Mouse (Mus musculus) neural tube, embryonic 11.5 days (tissue): ENCODE measurements around the gene Lcn2. TPM values are rescaled to one million over a fixed set of nuclear protein-coding genes. Genes with fewer than 3 reads are reported as not detected.
"Not testable (repeated sequence)": the region's sequence is repeated elsewhere in the genome, so short reads cannot be mapped to it uniquely, and the experiment has no call there.

ENCODE experiments used
- ATAC-seq: fragments of 200-750 bp; cut with Nextera tagmentation; 2 replicates; pipeline ENCODE4 v1.8.0; 2017; ENCODE audit warnings: moderate number of reproducible peaks, mild to moderate bottlenecking, moderate TSS enrichment, moderate library complexity; ENCODE audit not compliant: insufficient read depth, low FRiP score, low TSS enrichment
- DNase-seq: peaks from one replicate; pipeline ENCODE4 v3.0.0-alpha.2; 2015; ENCODE audit warnings: low spot score
- H3K27ac ChIP-seq: fragments of 300-500 bp; sonication (generic); 2 replicates; pipeline ENCODE4 v1.5.1; 2014; ENCODE audit warnings: low read depth, mild to moderate bottlenecking, low read length
- H3K27me3 ChIP-seq: fragments of 300-500 bp; sonication (generic); 2 replicates; pipeline ENCODE4 v1.6.1; 2014; ENCODE audit warnings: mild to moderate bottlenecking, low read length, mixed read lengths; ENCODE audit not compliant: control insufficient read depth, insufficient read depth
- H3K36me3 ChIP-seq: fragments of 300-500 bp; sonication (generic); 2 replicates; pipeline ENCODE4 v1.6.1; 2014; ENCODE audit warnings: mild to moderate bottlenecking, low read length, moderate library complexity, mixed read lengths; ENCODE audit not compliant: control insufficient read depth, insufficient read depth
- H3K4me1 ChIP-seq: fragments of 300-500 bp; sonication (generic); 2 replicates; pipeline ENCODE4 v1.6.1; 2014; ENCODE audit warnings: low read length, mixed read lengths; ENCODE audit not compliant: control insufficient read depth, insufficient read depth
- H3K4me2 ChIP-seq: fragments of 300-500 bp; sonication (generic); 2 replicates; pipeline ENCODE4 v1.6.1; 2014; ENCODE audit warnings: low read depth, mild to moderate bottlenecking, moderate library complexity
- H3K4me3 ChIP-seq: fragments of 300-500 bp; sonication (generic); 2 replicates; pipeline ENCODE4 v1.5.1; 2014; ENCODE audit warnings: low read depth, low read length
- H3K9ac ChIP-seq: fragments of 300-500 bp; sonication (generic); 2 replicates; pipeline ENCODE4 v1.6.1; 2014; ENCODE audit warnings: mild to moderate bottlenecking, low read length
- H3K9me3 ChIP-seq: fragments of 300-500 bp; sonication (generic); 2 replicates; pipeline ENCODE4 v1.6.1; 2016; ENCODE audit warnings: low read length; ENCODE audit not compliant: control insufficient read depth
- WGBS: fragments of 180-500 bp; shearing (Covaris S2); extraction: QIAGEN DNeasy Blood & Tissue Kit; methylation state at CpG from one replicate; pipeline ENCODE4 v1.1.7; 2014; 5-methylcytosine and 5-hydroxymethylcytosine counted together
- polyA plus RNA-seq: library from polyadenylated mRNA; unstranded; fragments of >200 nt; fragmentation: Nextera tagmentation; extraction: Ambion mirVana; gene quantifications from 2 replicates; pipeline ENCODE4 v1.2.1, GENCODE M21; 2014

Gene Lcn2
- polyA plus RNA-seq, 1 experiment from 2014 or later = 0.25 TPM

DNA sequence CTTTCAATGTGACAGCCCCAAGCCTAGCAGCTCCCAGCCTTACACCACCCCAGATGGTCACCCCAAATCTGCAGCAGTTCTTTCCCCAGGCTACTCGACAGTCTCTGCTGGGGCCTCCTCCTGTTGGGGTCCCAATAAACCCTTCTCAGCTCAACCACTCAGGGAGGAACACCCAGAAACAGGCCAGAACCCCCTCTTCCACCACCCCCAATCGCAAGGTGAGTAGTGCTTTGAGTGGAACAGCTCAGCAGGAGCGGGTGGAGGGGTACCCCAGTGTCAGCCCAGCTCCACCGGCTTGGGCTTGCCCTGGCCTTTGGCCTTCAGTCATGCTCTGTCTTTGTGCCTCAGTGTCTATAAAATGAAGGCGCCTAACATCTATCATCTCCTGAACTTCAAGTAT is 20.7 kb downstream of the Lcn2 start:
- Histone ChIP-seq H3K4me2 (no peak overlapping the region), H3K9me3 (no peaks in the 10 kb centered on the region), H3K27ac (no peak overlapping the region), H3K4me1 (peaks cover 8% of the 10 kb centered on the region), H3K4me3 (no peak overlapping the region), H3K27me3 (no peaks in the 10 kb centered on the region), H3K9ac (no peak overlapping the region), H3K36me3 (peaks cover 24% of the 10 kb centered on the region)
- ATAC-seq (no peak), DNase-seq (no peak)
- 97% methylated on average over 5 of the region's 5 CpGs for WGBS

DNA sequence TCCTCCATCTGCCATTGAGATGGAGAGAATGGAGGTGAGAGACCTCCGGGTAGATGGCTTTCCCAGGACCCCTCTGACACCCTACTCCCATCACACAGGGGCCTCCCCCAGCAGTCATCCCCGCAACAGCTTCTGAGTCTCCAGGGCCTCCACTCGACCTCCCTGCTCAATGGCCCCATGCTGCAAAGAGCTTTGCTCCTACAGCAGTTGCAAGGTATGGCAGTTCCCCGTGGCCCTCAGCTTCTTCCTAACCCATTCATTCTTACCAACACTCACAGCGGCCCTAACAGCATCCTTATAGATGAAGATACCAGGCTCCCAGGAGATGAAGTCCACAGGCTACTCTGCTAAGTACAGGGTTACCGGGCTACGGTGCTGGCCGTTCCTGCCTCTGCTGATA is 23.9 kb downstream of the Lcn2 start:
- peak overlapping the region; percentile 92; the same call in 1 of the 2 replicates for H3K9ac ChIP-seq
- H3K27ac ChIP-seq = no peak overlapping the region
- H3K9me3 ChIP-seq = no peaks in the 10 kb centered on the region
- H3K4me2 ChIP-seq = peak overlapping the region; percentile 77
- ATAC-seq = no peak
- peaks cover 8% of the 10 kb centered on the region for H3K27me3 ChIP-seq
- no peak for DNase-seq
- peaks cover 8% of the 10 kb centered on the region; the same call in 1 of the 2 replicates for H3K36me3 ChIP-seq
- peaks cover 16% of the 10 kb centered on the region for H3K4me1 ChIP-seq
- 88% methylated on average over 8 of the region's 8 CpGs for WGBS
- H3K4me3 ChIP-seq = peak overlapping the region; percentile 84; the same call in 1 of the 2 replicates

DNA sequence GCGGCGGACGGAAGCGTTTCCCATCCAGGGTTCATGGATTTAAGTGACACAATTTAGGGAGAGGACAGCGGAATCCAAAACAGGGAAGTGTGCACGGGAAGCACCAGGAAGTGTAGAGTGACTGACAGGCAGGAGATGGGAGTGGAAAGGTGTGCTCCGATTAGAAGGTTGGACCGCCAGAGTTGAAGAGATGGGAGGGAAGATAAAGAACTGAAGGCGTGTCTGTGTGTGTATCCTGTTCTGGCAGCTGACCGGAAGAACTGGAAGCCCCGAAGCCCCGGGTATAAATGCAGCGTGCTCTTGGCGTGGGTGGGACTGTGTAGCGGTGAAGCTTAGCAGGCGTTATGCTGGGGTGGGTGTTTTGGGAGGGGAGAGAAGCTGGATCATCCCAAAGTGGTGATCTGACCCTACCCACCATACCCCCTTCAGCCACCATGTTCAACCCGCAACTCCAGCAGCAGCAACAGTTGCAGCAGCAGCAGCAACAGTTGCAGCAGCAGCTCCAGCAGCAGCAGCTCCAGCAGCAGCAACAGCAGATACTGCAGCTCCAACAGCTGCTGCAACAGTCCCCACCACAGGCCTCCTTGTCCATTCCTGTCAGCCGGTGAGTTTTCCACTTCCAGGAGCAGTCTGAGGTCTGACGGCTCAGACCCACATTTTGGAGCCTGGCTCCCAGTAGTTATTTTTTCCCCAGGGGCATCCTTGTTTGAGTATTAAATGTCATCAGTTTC is 24.5 kb downstream of the Lcn2 start:
- Histone ChIP-seq H3K4me3 (peak overlapping the region; percentile 84), H3K4me2 (peak overlapping the region; percentile 77), H3K27me3 (peaks cover 8% of the 10 kb centered on the region), H3K9ac (peak overlapping the region; percentile 92), H3K4me1 (peaks cover 16% of the 10 kb centered on the region), H3K27ac (peak overlapping the region; percentile 76), H3K36me3 (peaks cover 8% of the 10 kb centered on the region; the same call in 1 of the 2 replicates), H3K9me3 (no peaks in the 10 kb centered on the region)
- ATAC-seq = peak; percentile 17; the same call in 1 of the 2 replicates
- no peak for DNase-seq
- WGBS = 14% methylated on average over 17 of the region's 19 CpGs

DNA sequence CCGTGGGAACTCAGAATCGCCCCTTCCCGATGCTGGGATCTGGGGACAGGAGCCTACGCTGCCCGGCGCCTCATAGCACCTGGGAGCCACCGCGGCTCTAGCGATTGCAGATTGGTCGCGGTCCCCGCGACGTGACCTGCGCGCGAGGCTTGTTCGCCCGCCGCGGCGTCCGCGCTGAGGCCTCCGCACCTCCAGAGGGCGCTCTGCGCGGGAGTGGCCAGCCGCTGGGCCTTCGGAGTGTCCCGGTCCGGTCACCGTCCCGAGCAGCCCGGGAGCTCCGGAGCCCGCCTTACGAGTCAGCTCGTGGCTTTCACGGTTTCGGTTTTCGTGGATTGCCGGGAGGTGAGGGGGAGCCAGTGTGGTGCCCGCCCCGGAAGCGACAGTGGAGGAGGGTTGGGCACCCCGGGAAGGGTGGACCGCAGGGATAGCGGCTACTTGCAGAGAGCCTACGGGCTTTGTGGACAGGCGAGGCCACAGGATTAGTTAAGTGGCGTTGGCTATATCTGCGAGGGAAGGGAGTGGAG is 25.2 kb downstream of the Lcn2 start:
- H3K4me3 ChIP-seq = peak overlapping the region; percentile 84
- ATAC-seq (peak; percentile 78), DNase-seq (peak; percentile 92)
- H3K4me2 ChIP-seq = peak overlapping the region; percentile 77
- WGBS = under 1% methylated on average over 53 of the region's 53 CpGs
- peaks cover 8% of the 10 kb centered on the region for H3K27me3 ChIP-seq
- peaks cover 8% of the 10 kb centered on the region; the same call in 1 of the 2 replicates for H3K36me3 ChIP-seq
- peak overlapping the region; percentile 76 for H3K27ac ChIP-seq
- H3K9me3 ChIP-seq = no peaks in the 10 kb centered on the region
- H3K9ac ChIP-seq = peak overlapping the region; percentile 92
- H3K4me1 ChIP-seq = peaks cover 16% of the 10 kb centered on the region

DNA sequence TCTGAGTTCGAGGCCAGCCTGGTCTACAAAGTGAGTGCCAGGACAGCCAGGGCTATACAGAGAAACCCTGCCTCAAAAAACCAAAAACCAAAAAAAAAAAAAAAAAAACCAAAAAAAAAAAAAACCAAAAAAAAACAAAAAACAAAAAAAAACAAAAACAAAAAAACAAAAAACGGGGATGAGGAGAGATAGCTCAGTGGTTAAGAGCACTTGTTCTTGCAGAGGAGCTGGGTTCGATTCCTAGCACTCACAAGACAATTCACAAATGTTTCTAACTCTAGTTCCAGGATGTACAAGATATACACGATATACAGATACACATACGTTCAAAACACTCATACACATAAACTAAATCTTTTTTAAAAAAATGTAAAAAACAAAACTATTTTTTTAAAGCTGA is 25.8 kb downstream of the Lcn2 start:
- DNase-seq, H3K36me3 ChIP-seq, H3K9ac ChIP-seq, H3K27me3 ChIP-seq, ATAC-seq, H3K27ac ChIP-seq, H3K9me3 ChIP-seq: not testable (repeated sequence)
- H3K4me1 ChIP-seq = peaks cover 16% of the 10 kb centered on the region
- peak overlapping the region; percentile 84 for H3K4me3 ChIP-seq
- peak overlapping the region; percentile 77 for H3K4me2 ChIP-seq
- 39% methylated on average over 5 of the region's 5 CpGs for WGBS

DNA sequence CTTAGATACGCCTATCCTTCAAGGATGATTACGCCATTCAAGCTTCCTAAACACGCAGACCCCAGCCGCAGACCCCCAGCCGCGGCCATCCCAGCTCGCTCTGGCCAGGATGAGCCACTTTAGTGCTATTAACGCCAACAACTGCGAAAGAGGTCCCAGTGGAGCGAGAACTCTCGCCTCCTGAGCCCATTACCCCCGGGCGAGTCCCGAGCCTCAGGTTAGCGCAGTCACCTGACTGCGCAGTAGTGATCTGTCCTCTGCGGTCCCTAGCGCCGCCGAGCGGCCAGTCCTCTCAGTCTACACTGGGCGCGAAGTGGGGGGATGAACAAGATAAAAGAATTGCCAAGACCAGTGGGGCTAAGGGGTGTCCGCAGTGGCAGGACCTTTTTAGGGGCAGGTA is 26.6 kb downstream of the Lcn2 start:
- ATAC-seq = peak; percentile 52; the same call in 1 of the 2 replicates
- Histone ChIP-seq H3K27ac (no peak overlapping the region), H3K36me3 (peaks cover 3% of the 10 kb centered on the region; the same call in 1 of the 2 replicates), H3K4me2 (peak overlapping the region; percentile 61), H3K4me1 (peaks cover 16% of the 10 kb centered on the region), H3K9me3 (no peaks in the 10 kb centered on the region), H3K4me3 (peak overlapping the region; percentile 31), H3K27me3 (peaks cover 8% of the 10 kb centered on the region), H3K9ac (peak overlapping the region; percentile 32; the same call in 1 of the 2 replicates)
- DNase-seq = peak; percentile 75
- 2% methylated on average over 24 of the region's 24 CpGs for WGBS

DNA sequence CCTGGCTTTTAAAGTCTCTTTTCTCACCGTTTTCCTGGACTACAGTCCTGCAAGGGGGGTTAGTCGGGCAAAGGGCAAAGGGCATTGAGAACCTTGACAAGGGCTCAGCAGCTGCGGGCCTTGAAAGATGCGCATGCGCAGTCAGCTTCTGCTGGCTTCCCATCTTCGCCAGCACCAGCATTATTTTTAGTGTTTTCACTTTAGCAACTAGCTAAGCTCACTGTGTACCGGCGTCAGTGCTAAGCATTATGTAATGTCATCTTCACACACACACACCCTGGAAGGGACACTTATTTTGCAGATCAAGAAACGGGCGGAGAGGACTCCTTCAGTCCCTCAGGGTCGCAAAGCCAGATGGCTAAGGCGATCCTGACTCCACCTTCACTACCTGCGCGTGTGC is 27.3 kb downstream of the Lcn2 start:
- DNase-seq (peak; percentile 73), ATAC-seq (no peak)
- Histone ChIP-seq H3K4me3 (peak overlapping the region; percentile 31), H3K4me1 (peaks cover 16% of the 10 kb centered on the region), H3K36me3 (peaks cover 2% of the 10 kb centered on the region; the same call in 1 of the 2 replicates), H3K27me3 (peaks cover 8% of the 10 kb centered on the region), H3K27ac (no peak overlapping the region), H3K9me3 (no peaks in the 10 kb centered on the region), H3K4me2 (peak overlapping the region; percentile 61), H3K9ac (no peak overlapping the region; the same call in 1 of the 2 replicates)
- 5% methylated on average over 14 of the region's 14 CpGs for WGBS

DNA sequence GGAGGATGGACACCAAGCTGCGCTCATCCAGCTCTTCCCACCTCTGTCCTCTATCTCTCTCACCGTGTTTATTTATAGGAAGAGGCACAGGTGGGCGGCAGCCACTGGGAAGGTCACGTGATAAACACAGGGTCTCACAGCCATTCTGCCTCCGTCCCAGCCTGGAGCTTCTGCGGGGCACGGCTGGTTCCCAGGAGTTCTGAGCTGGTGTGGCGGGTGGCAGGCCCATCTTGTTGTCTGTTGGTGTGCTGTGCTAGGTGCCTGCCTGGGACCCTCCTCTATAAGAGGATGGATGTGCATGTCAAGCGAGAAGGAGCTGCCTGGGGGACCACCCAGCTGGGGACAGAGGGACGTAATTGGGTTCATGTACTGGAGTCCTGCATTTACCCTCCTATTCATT is 29.7 kb downstream of the Lcn2 start:
- Histone ChIP-seq H3K27ac (no peak overlapping the region), H3K4me3 (no peak overlapping the region), H3K4me2 (no peak overlapping the region), H3K4me1 (peaks cover 9% of the 10 kb centered on the region; the same call in 1 of the 2 replicates), H3K36me3 (no peaks in the 10 kb centered on the region), H3K9me3 (no peaks in the 10 kb centered on the region), H3K27me3 (peaks cover 8% of the 10 kb centered on the region), H3K9ac (no peak overlapping the region)
- ATAC-seq (no peak), DNase-seq (no peak)
- WGBS = 63% methylated on average over 10 of the region's 10 CpGs
